Mouse (Mus musculus) stomach, postnatal 0 days (tissue): Measurements from ENCODE around the gene Tmem235. TPM values are rescaled to one million over a fixed set of nuclear protein-coding genes. Genes with fewer than 3 reads are reported as not detected.

Experiments
- ATAC-seq: fragments of 200-750 bp; cut with Nextera tagmentation; 2 replicates; pipeline ENCODE4 v1.8.0; 2017; ENCODE audit not compliant: low FRiP score, low TSS enrichment
- DNase-seq: peaks from one replicate; pipeline ENCODE4 v3.0.0-alpha.2; 2016; ENCODE audit warnings: low spot score
- H3K27ac ChIP-seq: fragments of 300-500 bp; sonication (generic); replicated peaks from 2 replicates; pipeline ENCODE4 v1.5.1; 2014; ENCODE audit warnings: mild to moderate bottlenecking, control low read depth
- H3K27me3 ChIP-seq: fragments of 300-500 bp; sonication (generic); 2 replicates; pipeline ENCODE4 v1.6.1; 2014; ENCODE audit warnings: low read length; ENCODE audit not compliant: control insufficient read depth, insufficient read depth
- H3K36me3 ChIP-seq: fragments of 300-500 bp; sonication (generic); 2 replicates; pipeline ENCODE4 v1.6.1; 2014; ENCODE audit warnings: low read length, mixed read lengths; ENCODE audit not compliant: control insufficient read depth, insufficient read depth
- H3K4me1 ChIP-seq: fragments of 300-500 bp; sonication (generic); replicated peaks from 2 replicates; pipeline ENCODE4 v1.6.1; 2014; ENCODE audit warnings: antibody characterized with exemption; ENCODE audit not compliant: control insufficient read depth, insufficient read depth
- H3K4me2 ChIP-seq: fragments of 300-500 bp; sonication (generic); replicated peaks from 2 replicates; pipeline ENCODE4 v1.6.1; 2014; ENCODE audit warnings: low read depth, mild to moderate bottlenecking, control low read depth, moderate library complexity
- H3K4me3 ChIP-seq: fragments of 300-500 bp; sonication (generic); 2 replicates; pipeline ENCODE4 v1.5.1; 2014; ENCODE audit warnings: low read depth, low read length, control low read depth
- H3K9ac ChIP-seq: fragments of 300-500 bp; sonication (generic); 2 replicates; pipeline ENCODE4 v1.6.1; 2014; ENCODE audit warnings: mild to moderate bottlenecking, low read length, control low read depth, mixed read lengths
- H3K9me3 ChIP-seq: fragments of 300-500 bp; sonication (generic); 2 replicates; pipeline ENCODE4 v1.6.1; 2016; ENCODE audit warnings: low read length; ENCODE audit not compliant: control insufficient read depth
- CTCF ChIP-seq: IDR thresholded peaks from 2 replicates; pipeline ENCODE4 v1.5.1; 2016; ENCODE audit warnings: antibody characterized with exemption, low read depth, mild to moderate bottlenecking, moderate library complexity
- EP300 ChIP-seq: optimal IDR thresholded peaks from 2 replicates; pipeline ENCODE3; 2016; ENCODE audit warnings: antibody characterized with exemption
- WGBS: fragments of 180-500 bp; shearing (Covaris S2); extraction: QIAGEN DNeasy Blood & Tissue Kit; methylation state at CpG from one replicate; pipeline ENCODE4 v1.1.7; 2014; 5-methylcytosine and 5-hydroxymethylcytosine counted together
- polyA plus RNA-seq: library from polyadenylated mRNA; unstranded; fragments of >200 nt; fragmentation: Nextera tagmentation; extraction: Ambion mirVana; gene quantifications from 2 replicates; pipeline ENCODE4 v1.2.1, GENCODE M21; 2015

Tmem235 gene
- polyA plus RNA-seq, 1 experiment from 2014 or later: not detected

- no peak overlapping the region for H3K27ac ChIP-seq
- no peaks in the 10 kb centered on the region for H3K27me3 ChIP-seq
- no peak overlapping the region for H3K9ac ChIP-seq
- H3K4me1 ChIP-seq: peaks cover 26% of the 10 kb centered on the region
- no peaks in the 10 kb centered on the region for H3K36me3 ChIP-seq
- H3K4me3 ChIP-seq: no peak overlapping the region
- no peak for DNase-seq
- H3K4me2 ChIP-seq: no peak overlapping the region
- 56% methylated on average over 5 of the region's 5 CpGs for WGBS
- no peak for ATAC-seq
- TF ChIP-seq CTCF (no peak), EP300 (no peak)
- no peaks in the 10 kb centered on the region for H3K9me3 ChIP-seq
Measured at GRCm38 (mm10) chr11:117886000-117886399, 25.4 kb downstream of the Tmem235 start.

GRCm38 (mm10) chr11:117888168-117888852, 27.8 kb downstream of the Tmem235 start:
- no peaks in the 10 kb centered on the region for H3K27me3 ChIP-seq
- 0 out of 2 replicates have a peak overlapping the region, but pooled peaks have one; percentile 24 for H3K27ac ChIP-seq
- ATAC-seq (no peak), DNase-seq (no peak)
- TF ChIP-seq CTCF (no peak), EP300 (no peak)
- peaks cover 15% of the 10 kb centered on the region for H3K4me1 ChIP-seq
- no peaks in the 10 kb centered on the region for H3K9me3 ChIP-seq
- H3K36me3 ChIP-seq: no peaks in the 10 kb centered on the region
- no peak overlapping the region; the same call in 1 of the 2 replicates for H3K4me3 ChIP-seq
- 30% methylated on average over 20 of the region's 20 CpGs for WGBS
- peak overlapping the region; percentile 51 for H3K4me2 ChIP-seq
- peak overlapping the region; percentile 54 for H3K9ac ChIP-seq

GRCm38 (mm10) chr11:117888853-117889822, 28.6 kb downstream of the Tmem235 start:
- ATAC-seq: no peak
- TF ChIP-seq CTCF (no peak), EP300 (no peak)
- no peaks in the 10 kb centered on the region for H3K9me3 ChIP-seq
- H3K27ac ChIP-seq: peak overlapping the region; percentile 53; the same call in 1 of the 2 replicates
- H3K27me3 ChIP-seq: no peaks in the 10 kb centered on the region
- no peak for DNase-seq
- H3K4me1 ChIP-seq: peaks cover 15% of the 10 kb centered on the region
- H3K36me3 ChIP-seq: no peaks in the 10 kb centered on the region
- 11% methylated on average over 32 of the region's 33 CpGs for WGBS
- H3K9ac ChIP-seq: peak overlapping the region; percentile 54
- H3K4me2 ChIP-seq: peak overlapping the region; percentile 51
- peak overlapping the region; percentile 19; the same call in 1 of the 2 replicates for H3K4me3 ChIP-seq

- no peaks in the 10 kb centered on the region for H3K36me3 ChIP-seq
- TF ChIP-seq EP300: no peak
- no peak for TF ChIP-seq CTCF
- H3K27ac ChIP-seq: peak overlapping the region; percentile 53; the same call in 1 of the 2 replicates
- H3K9ac ChIP-seq: peak overlapping the region; percentile 54; the same call in 1 of the 2 replicates
- H3K27me3 ChIP-seq: no peaks in the 10 kb centered on the region
- no peak for DNase-seq
- peak overlapping the region; percentile 51 for H3K4me2 ChIP-seq
- 0 out of 2 replicates have a peak, but pooled peaks have one; percentile 1 for ATAC-seq
- H3K4me3 ChIP-seq: no peak overlapping the region; the same call in 1 of the 2 replicates
- no peaks in the 10 kb centered on the region for H3K9me3 ChIP-seq
- peaks cover 15% of the 10 kb centered on the region for H3K4me1 ChIP-seq
- WGBS: 21% methylated on average over 11 of the region's 11 CpGs
Measured at GRCm38 (mm10) chr11:117889887-117890340, 29.4 kb downstream of the Tmem235 start.

GRCm38 (mm10) chr11:117890519-117891282, 30.1 kb downstream of the Tmem235 start:
- Histone ChIP-seq H3K9me3 (no peaks in the 10 kb centered on the region), H3K9ac (no peak overlapping the region), H3K36me3 (no peaks in the 10 kb centered on the region), H3K4me1 (peaks cover 15% of the 10 kb centered on the region), H3K27ac (peak overlapping the region; percentile 41), H3K4me3 (no peak overlapping the region), H3K27me3 (no peaks in the 10 kb centered on the region), H3K4me2 (0 out of 2 replicates have a peak overlapping the region, but pooled peaks have one; percentile 25)
- WGBS: 29% methylated on average over 13 of the region's 13 CpGs
- DNase-seq (peak; percentile 68), ATAC-seq (peak; percentile 66)
- TF ChIP-seq CTCF: peak; percentile 60
- no peak for TF ChIP-seq EP300
